Mouse (Mus musculus) liver, adult 2 months (tissue): ENCODE data around the gene Mki67.

Experiments used
- CTCF ChIP-seq: fragments of 200-500 bp; IDR thresholded peaks from 2 replicates; pipeline ENCODE4 v1.5.1; 2011; ENCODE audit warnings: low read depth, low read length, control low read depth
- POLR2A ChIP-seq: fragments of 200-500 bp; IDR thresholded peaks from 2 replicates; pipeline ENCODE4 v1.6.1; 2011; ENCODE audit warnings: low read length, control low read depth; ENCODE audit not compliant: insufficient read depth; ENCODE audit errors: extremely low read depth

- no peak for TF ChIP-seq CTCF
- TF ChIP-seq POLR2A = no peak
Measured at GRCm38 (mm10) chr7:135691941-135692340, 24.2 kb downstream of the Mki67 start.
